Mouse (Mus musculus) forebrain, embryonic 13.5 days (tissue): ENCODE results near the gene Rgs19. TPM values are rescaled to one million over a fixed set of nuclear protein-coding genes. Genes with fewer than 3 reads are reported as not detected.

ENCODE experiments used
- ATAC-seq: fragments of 200-750 bp; cut with Nextera tagmentation; 2 replicates; pipeline ENCODE4 v1.8.0; 2017
- H3K27ac ChIP-seq: fragments of 300-500 bp; sonication (generic); 2 replicates; pipeline ENCODE4 v1.5.1; 2015; ENCODE audit warnings: inconsistent platforms, mild to moderate bottlenecking, moderate library complexity
- H3K27me3 ChIP-seq: fragments of 300-500 bp; sonication (generic); 2 replicates; pipeline ENCODE4 v1.6.1; 2015; ENCODE audit warnings: mild to moderate bottlenecking, inconsistent platforms
- H3K36me3 ChIP-seq: fragments of 300-500 bp; sonication (generic); 2 replicates; pipeline ENCODE4 v1.6.1; 2015; ENCODE audit warnings: mild to moderate bottlenecking, inconsistent platforms; ENCODE audit not compliant: poor library complexity, severe bottlenecking
- H3K4me1 ChIP-seq: fragments of 300-500 bp; sonication (generic); 2 replicates; pipeline ENCODE4 v1.6.1; 2015; ENCODE audit warnings: inconsistent platforms
- H3K4me2 ChIP-seq: fragments of 300-500 bp; sonication (generic); 2 replicates; pipeline ENCODE4 v1.6.1; 2015; ENCODE audit warnings: inconsistent platforms, mild to moderate bottlenecking, moderate library complexity
- H3K4me3 ChIP-seq: fragments of 300-500 bp; sonication (generic); 2 replicates; pipeline ENCODE4 v1.5.1; 2015; ENCODE audit warnings: mild to moderate bottlenecking, inconsistent platforms
- H3K9ac ChIP-seq: fragments of 300-500 bp; sonication (generic); 2 replicates; pipeline ENCODE4 v1.6.1; 2015; ENCODE audit warnings: mild to moderate bottlenecking, inconsistent platforms
- H3K9me3 ChIP-seq: fragments of 300-500 bp; sonication (generic); replicated peaks from 2 replicates; pipeline ENCODE4 v1.6.1; 2016; ENCODE audit warnings: inconsistent platforms
- WGBS: fragments of 180-500 bp; shearing (Covaris S2); methylation state at CpG from one replicate; pipeline ENCODE4 v1.1.7; 2015; 5-methylcytosine and 5-hydroxymethylcytosine counted together
- polyA plus RNA-seq: library from polyadenylated mRNA; unstranded; fragments of >200 nt; fragmentation: Nextera tagmentation; extraction: Ambion mirVana; gene quantifications from 2 replicates; pipeline ENCODE4 v1.2.1, GENCODE M21; 2015

Gene Rgs19
- polyA plus RNA-seq, 1 experiment from 2014 or later = 45.3 TPM

- H3K27me3 ChIP-seq = peaks cover 2% of the 10 kb centered on the region; the same call in 1 of the 2 replicates
- no peaks in the 10 kb centered on the region for H3K9me3 ChIP-seq
- no peak overlapping the region for H3K27ac ChIP-seq
- H3K4me1 ChIP-seq = peaks cover 17% of the 10 kb centered on the region
- no peaks in the 10 kb centered on the region for H3K36me3 ChIP-seq
- no peak for ATAC-seq
- WGBS = 78% methylated on average over 33 of the region's 33 CpGs
- no peak overlapping the region for H3K4me2 ChIP-seq
- H3K4me3 ChIP-seq = no peak overlapping the region
- no peak overlapping the region for H3K9ac ChIP-seq
These were observed 3.1 kb upstream of the Rgs19 start for GRCm38 (mm10) chr2:181696801-181697420.

- WGBS = 94% methylated on average over 1 of the region's 1 CpGs
- peaks cover 2% of the 10 kb centered on the region; the same call in 1 of the 2 replicates for H3K36me3 ChIP-seq
- peaks cover 2% of the 10 kb centered on the region; the same call in 1 of the 2 replicates for H3K27me3 ChIP-seq
- H3K9me3 ChIP-seq = no peaks in the 10 kb centered on the region
- H3K27ac ChIP-seq = no peak overlapping the region
- ATAC-seq = no peak
- H3K4me3 ChIP-seq = no peak overlapping the region
- H3K4me2 ChIP-seq = no peak overlapping the region
- peaks cover 17% of the 10 kb centered on the region for H3K4me1 ChIP-seq
- H3K9ac ChIP-seq = 0 out of 2 replicates have a peak overlapping the region, but pooled peaks have one; percentile 16
These were observed 2.0 kb upstream of the Rgs19 start for GRCm38 (mm10) chr2:181695776-181696175.

- H3K27ac ChIP-seq = no peak overlapping the region
- H3K4me3 ChIP-seq = peak overlapping the region; percentile 70; the same call in 1 of the 2 replicates
- H3K27me3 ChIP-seq = peaks cover 2% of the 10 kb centered on the region; the same call in 1 of the 2 replicates
- WGBS = 91% methylated on average over 3 of the region's 3 CpGs
- peaks cover 17% of the 10 kb centered on the region for H3K4me1 ChIP-seq
- H3K4me2 ChIP-seq = peak overlapping the region; percentile 81
- no peaks in the 10 kb centered on the region for H3K9me3 ChIP-seq
- ATAC-seq = no peak
- 0 out of 2 replicates have a peak overlapping the region, but pooled peaks have one; percentile 85 for H3K9ac ChIP-seq
- H3K36me3 ChIP-seq = peaks cover 6% of the 10 kb centered on the region; the same call in 1 of the 2 replicates
These were observed 804 bp upstream of the Rgs19 start for GRCm38 (mm10) chr2:181694581-181694980.

GRCm38 (mm10) chr2:181692304-181692703 lies 1.5 kb downstream of the Rgs19 start:
- Histone ChIP-seq H3K27me3 (peaks cover 2% of the 10 kb centered on the region; the same call in 1 of the 2 replicates), H3K27ac (no peak overlapping the region), H3K4me2 (peak overlapping the region; percentile 81), H3K4me1 (peaks cover 17% of the 10 kb centered on the region), H3K36me3 (peaks cover 27% of the 10 kb centered on the region), H3K4me3 (peak overlapping the region; percentile 70; the same call in 1 of the 2 replicates), H3K9me3 (no peaks in the 10 kb centered on the region), H3K9ac (no peak overlapping the region)
- 86% methylated on average over 3 of the region's 3 CpGs for WGBS
- no peak for ATAC-seq

GRCm38 (mm10) chr2:181691571-181691970 lies 2.2 kb downstream of the Rgs19 start:
- H3K9ac ChIP-seq = no peak overlapping the region
- no peak overlapping the region for H3K27ac ChIP-seq
- no peak for ATAC-seq
- peaks cover 34% of the 10 kb centered on the region for H3K36me3 ChIP-seq
- 89% methylated on average over 4 of the region's 4 CpGs for WGBS
- H3K27me3 ChIP-seq = peaks cover 2% of the 10 kb centered on the region; the same call in 1 of the 2 replicates
- no peaks in the 10 kb centered on the region for H3K9me3 ChIP-seq
- H3K4me2 ChIP-seq = no peak overlapping the region
- no peak overlapping the region for H3K4me3 ChIP-seq
- peaks cover 17% of the 10 kb centered on the region for H3K4me1 ChIP-seq

- WGBS = 87% methylated on average over 6 of the region's 6 CpGs
- ATAC-seq = no peak
- Histone ChIP-seq H3K27ac (no peak overlapping the region), H3K4me2 (no peak overlapping the region), H3K36me3 (peaks cover 39% of the 10 kb centered on the region), H3K4me3 (no peak overlapping the region), H3K4me1 (peaks cover 17% of the 10 kb centered on the region), H3K9me3 (no peaks in the 10 kb centered on the region), H3K9ac (no peak overlapping the region), H3K27me3 (peaks cover 2% of the 10 kb centered on the region; the same call in 1 of the 2 replicates)
These were observed 2.7 kb downstream of the Rgs19 start for GRCm38 (mm10) chr2:181691083-181691482.

GRCm38 (mm10) chr2:181689466-181690160 lies 4.2 kb downstream of the Rgs19 start:
- H3K4me1 ChIP-seq = peaks cover 17% of the 10 kb centered on the region
- no peaks in the 10 kb centered on the region for H3K27me3 ChIP-seq
- no peak overlapping the region for H3K4me3 ChIP-seq
- no peak for ATAC-seq
- no peak overlapping the region for H3K4me2 ChIP-seq
- H3K9ac ChIP-seq = no peak overlapping the region
- 89% methylated on average over 10 of the region's 10 CpGs for WGBS
- H3K27ac ChIP-seq = no peak overlapping the region
- peaks cover 48% of the 10 kb centered on the region for H3K36me3 ChIP-seq
- no peaks in the 10 kb centered on the region for H3K9me3 ChIP-seq

- Histone ChIP-seq H3K9me3 (no peaks in the 10 kb centered on the region), H3K4me2 (no peak overlapping the region), H3K4me1 (peaks cover 6% of the 10 kb centered on the region), H3K36me3 (peaks cover 48% of the 10 kb centered on the region), H3K4me3 (no peak overlapping the region), H3K27ac (no peak overlapping the region), H3K9ac (no peak overlapping the region), H3K27me3 (no peaks in the 10 kb centered on the region)
- WGBS = 96% methylated on average over 8 of the region's 8 CpGs
- no peak for ATAC-seq
These were observed 6.2 kb downstream of the Rgs19 start for GRCm38 (mm10) chr2:181687586-181687985.

GRCm38 (mm10) chr2:181685686-181686085 lies 8.1 kb downstream of the Rgs19 start:
- no peaks in the 10 kb centered on the region for H3K27me3 ChIP-seq
- ATAC-seq = no peak
- no peak overlapping the region for H3K4me2 ChIP-seq
- 93% methylated on average over 4 of the region's 4 CpGs for WGBS
- H3K4me3 ChIP-seq = no peak overlapping the region
- H3K27ac ChIP-seq = no peak overlapping the region
- H3K36me3 ChIP-seq = peaks cover 45% of the 10 kb centered on the region
- H3K9ac ChIP-seq = no peak overlapping the region
- H3K9me3 ChIP-seq = no peaks in the 10 kb centered on the region
- H3K4me1 ChIP-seq = peaks cover 13% of the 10 kb centered on the region

- H3K9ac ChIP-seq = no peak overlapping the region
- no peaks in the 10 kb centered on the region for H3K27me3 ChIP-seq
- no peak overlapping the region for H3K4me3 ChIP-seq
- H3K27ac ChIP-seq = no peak overlapping the region
- no peak for ATAC-seq
- peaks cover 18% of the 10 kb centered on the region for H3K4me1 ChIP-seq
- peaks cover 43% of the 10 kb centered on the region for H3K36me3 ChIP-seq
- no peak overlapping the region for H3K4me2 ChIP-seq
- whole genome bisulfite sequencing = 94% methylated on average over 1 of the region's 1 CpGs
- H3K9me3 ChIP-seq = no peaks in the 10 kb centered on the region
These were observed 9.1 kb downstream of the Rgs19 start for GRCm38 (mm10) chr2:181684713-181685112.

- no peaks in the 10 kb centered on the region for H3K27me3 ChIP-seq
- no peak overlapping the region for H3K4me2 ChIP-seq
- no peak overlapping the region for H3K4me3 ChIP-seq
- H3K9me3 ChIP-seq = no peaks in the 10 kb centered on the region
- no peak overlapping the region for H3K9ac ChIP-seq
- H3K4me1 ChIP-seq = peaks cover 22% of the 10 kb centered on the region
- peaks cover 31% of the 10 kb centered on the region for H3K36me3 ChIP-seq
- no peak overlapping the region for H3K27ac ChIP-seq
- ATAC-seq = no peak
- 64% methylated on average over 4 of the region's 4 CpGs for WGBS
These were observed 10.4 kb downstream of the Rgs19 start for GRCm38 (mm10) chr2:181683381-181683780.

- Histone ChIP-seq H3K4me2 (no peak overlapping the region), H3K4me1 (peaks cover 22% of the 10 kb centered on the region), H3K27me3 (no peaks in the 10 kb centered on the region), H3K36me3 (peaks cover 17% of the 10 kb centered on the region), H3K27ac (no peak overlapping the region), H3K9me3 (no peaks in the 10 kb centered on the region), H3K4me3 (no peak overlapping the region), H3K9ac (no peak overlapping the region)
- ATAC-seq = no peak
- 100% methylated on average over 1 of the region's 1 CpGs for WGBS
These were observed 11.8 kb downstream of the Rgs19 start for GRCm38 (mm10) chr2:181681978-181682377.
